Mouse (Mus musculus): Measurements from ENCODE around the gene AU021092.

- TF ChIP-seq POLR2A (IDR thresholded peaks at IDR 0.05; ENCODE audit: control insufficient read depth, low read depth, low read length), result peak; percentile 66
- peak; percentile 99 for TF ChIP-seq CTCF (IDR thresholded peaks at IDR 0.05; ENCODE audit: control insufficient read depth, insufficient read depth, insufficient replicate concordance, low read depth, low read length)
These were observed 32.4 kb upstream of the AU021092 start for GRCm38 (mm10) chr16:5254346-5255025.
